Mouse (Mus musculus) liver, postnatal 0 days (tissue): ENCODE results near the gene Jph4.

Experiments
- CTCF ChIP-seq: sonication (generic); IDR thresholded peaks from 2 replicates; pipeline ENCODE4 v1.5.1; 2016; ENCODE audit warnings: antibody characterized with exemption, low read depth
- EP300 ChIP-seq: IDR thresholded peaks from 2 replicates; pipeline ENCODE4 v1.6.1; 2016; ENCODE audit warnings: antibody characterized with exemption, low read depth, mild to moderate bottlenecking

DNA sequence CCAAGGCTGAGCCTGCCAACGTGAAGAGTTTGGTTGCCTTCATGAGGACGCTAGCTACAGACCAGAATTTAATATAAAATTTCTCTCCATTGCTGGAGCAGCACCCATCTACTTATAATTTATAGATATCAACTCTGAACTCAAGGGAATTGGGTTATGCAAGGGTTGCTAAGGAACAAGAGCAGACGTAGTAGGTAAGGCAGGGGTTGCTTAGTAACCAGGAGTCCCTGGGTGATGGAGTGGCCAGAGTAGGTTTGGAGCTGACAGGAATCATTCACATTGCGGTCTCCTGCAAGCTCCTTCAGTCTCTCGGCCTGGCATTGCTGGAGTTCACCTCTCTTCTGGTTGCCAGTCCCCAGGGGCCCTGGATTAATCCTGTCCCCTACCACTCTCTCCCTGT lies 32.3 kb upstream of the Jph4 start:
- no peak for TF ChIP-seq EP300
- TF ChIP-seq CTCF = no peak
